Mouse (Mus musculus) splenic B cell, adult 2 months (primary cell): ENCODE measurements at regions not wholly inside any gene's neighbourhood (a gene's known extent, or its start where the extent isn't known, plus 50 kb on each side); places are given as distances from the start of the nearest gene placed in this dataset.

Experiments used
- DNase-seq: peaks from one replicate; pipeline ENCODE4 v3.0.0-alpha.2; 2011; ENCODE audit warnings: low read depth, low spot score
- H3K27me3 ChIP-seq: 2 replicates; pipeline ENCODE4 v1.6.1; 2012; ENCODE audit warnings: mild to moderate bottlenecking, low read length, moderate library complexity, mixed read lengths; ENCODE audit not compliant: control insufficient read depth, poor library complexity, insufficient read depth, severe bottlenecking
- H3K36me3 ChIP-seq: 2 replicates; pipeline ENCODE4 v1.6.1; 2012; ENCODE audit warnings: mild to moderate bottlenecking, low read length, moderate library complexity, mixed read lengths; ENCODE audit not compliant: control insufficient read depth, poor library complexity, insufficient read depth, severe bottlenecking

- Histone ChIP-seq H3K36me3 (no peaks in the 10 kb centered on the region), H3K27me3 (no peaks in the 10 kb centered on the region)
- DNase-seq = no peak
Observed at GRCm38 (mm10) chr10:117542886-117543695, 86.2 kb upstream of the Cpm start.

GRCm38 (mm10) chr10:117542351-117542750 lies 86.9 kb upstream of the Cpm start:
- Histone ChIP-seq H3K36me3 (no peaks in the 10 kb centered on the region), H3K27me3 (no peaks in the 10 kb centered on the region)
- no peak for DNase-seq

DNA sequence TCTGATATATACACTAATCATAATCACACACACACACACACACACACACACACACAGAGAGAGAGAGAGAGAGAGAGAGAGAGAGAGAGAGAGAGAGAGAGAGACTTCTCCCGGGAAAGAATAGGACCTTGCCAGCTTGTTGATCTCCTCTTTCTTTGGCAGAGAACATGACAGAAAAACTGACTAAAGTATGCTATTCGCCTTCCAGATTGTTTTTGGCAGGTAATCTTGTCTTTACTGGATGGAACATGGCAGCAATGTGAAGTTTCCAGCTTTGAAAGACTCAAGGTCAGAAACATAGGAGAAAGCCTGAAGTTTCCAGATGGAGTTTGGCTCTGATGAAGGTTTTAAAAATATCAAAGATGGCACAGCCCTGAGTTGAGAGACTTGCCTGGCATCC lies 87.8 kb upstream of the Cpm start:
- Histone ChIP-seq H3K27me3 (no peaks in the 10 kb centered on the region), H3K36me3 (no peaks in the 10 kb centered on the region)
- DNase-seq = no peak

GRCm38 (mm10) chr10:117540747-117541398 lies 88.4 kb upstream of the Cpm start:
- Histone ChIP-seq H3K36me3 (no peaks in the 10 kb centered on the region), H3K27me3 (no peaks in the 10 kb centered on the region)
- no peak for DNase-seq

DNA sequence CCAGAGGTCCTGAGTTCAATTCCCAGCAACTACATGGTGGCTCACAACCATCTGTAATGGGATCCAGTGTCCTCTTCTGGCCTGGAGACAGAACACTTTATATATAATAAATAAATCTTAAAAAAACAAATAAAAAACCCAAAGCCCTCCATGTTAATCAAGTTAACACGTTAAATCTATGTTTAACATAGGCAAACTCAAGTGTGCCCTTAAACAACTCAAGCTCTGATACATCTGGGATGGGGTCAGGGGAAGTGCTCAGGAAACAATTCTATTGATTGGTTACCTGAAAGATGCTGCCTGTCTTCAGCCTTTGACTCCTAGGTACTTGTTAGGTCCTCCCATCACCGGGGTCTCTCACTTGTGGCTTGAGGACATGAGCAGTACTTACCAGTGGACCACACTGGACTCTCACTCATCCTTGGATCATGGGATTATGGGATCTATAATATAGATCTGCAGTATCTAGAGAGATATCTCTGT lies 89.1 kb upstream of the Cpm start:
- Histone ChIP-seq H3K36me3 (no peaks in the 10 kb centered on the region), H3K27me3 (no peaks in the 10 kb centered on the region)
- DNase-seq = no peak

GRCm38 (mm10) chr10:117539532-117539931 lies 89.8 kb upstream of the Cpm start:
- DNase-seq = no peak
- Histone ChIP-seq H3K36me3 (no peaks in the 10 kb centered on the region), H3K27me3 (no peaks in the 10 kb centered on the region)

GRCm38 (mm10) chr10:117538725-117539124 lies 90.6 kb upstream of the Cpm start:
- DNase-seq = no peak
- Histone ChIP-seq H3K27me3 (no peaks in the 10 kb centered on the region), H3K36me3 (no peaks in the 10 kb centered on the region)

GRCm38 (mm10) chr10:117536769-117537599 lies 92.3 kb upstream of the Cpm start:
- no peaks in the 10 kb centered on the region for H3K36me3 ChIP-seq
- H3K27me3 ChIP-seq = no peaks in the 10 kb centered on the region
- no peak for DNase-seq

DNA sequence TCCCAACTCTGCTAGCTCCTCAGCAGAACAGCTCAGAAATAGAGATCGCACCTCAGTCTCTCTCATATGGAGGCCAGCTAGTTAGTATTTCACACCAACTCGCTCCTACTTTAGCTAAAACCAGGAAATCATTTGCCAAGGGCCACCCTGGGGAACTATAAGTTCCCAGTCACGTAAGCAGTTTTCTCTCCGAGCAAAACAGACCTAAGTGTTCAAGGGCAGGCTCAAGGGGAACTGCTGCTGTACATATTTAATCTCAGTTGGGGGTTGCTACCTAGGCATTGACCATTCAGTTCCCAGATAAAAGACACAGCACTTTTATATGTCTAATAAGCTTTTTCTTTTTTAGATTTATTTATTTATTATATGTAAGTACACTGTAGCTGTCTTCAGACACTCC lies 93.5 kb upstream of the Cpm start:
- Histone ChIP-seq H3K36me3 (no peaks in the 10 kb centered on the region), H3K27me3 (no peaks in the 10 kb centered on the region)
- no peak for DNase-seq

DNA sequence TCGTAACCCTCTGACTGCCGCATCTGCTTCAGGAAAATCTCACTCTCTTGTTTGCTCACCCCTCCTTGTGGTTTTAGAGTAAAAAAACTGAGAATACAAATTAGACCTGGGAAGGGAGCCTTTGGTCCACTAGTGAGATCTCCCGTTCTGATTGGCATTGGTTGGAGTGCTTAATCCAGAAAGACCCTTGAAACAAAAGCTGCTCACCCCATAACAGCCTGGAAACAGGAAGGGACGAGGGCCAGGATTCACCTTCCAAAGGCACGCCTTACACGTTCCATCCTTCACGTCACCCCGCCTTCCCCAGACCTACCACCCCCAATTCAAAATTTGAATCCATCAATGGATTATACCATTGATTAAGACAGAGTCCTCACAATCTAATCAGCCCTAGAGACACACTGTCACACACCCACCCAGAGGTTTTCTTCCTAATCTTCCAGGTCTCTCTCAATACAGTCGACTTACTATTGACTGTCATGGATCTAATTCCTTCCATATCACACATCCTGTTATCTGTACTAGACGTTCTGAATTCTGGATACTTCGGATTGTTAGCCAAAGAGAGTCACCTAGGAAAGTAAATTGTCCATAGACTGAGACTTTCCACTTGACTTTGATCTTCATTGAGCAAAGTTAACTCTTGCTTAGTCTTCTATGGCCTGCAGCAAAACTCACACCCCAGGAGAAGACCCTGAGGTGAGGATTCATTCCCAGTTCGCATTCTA lies 94.1 kb upstream of the Cpm start:
- no peak for DNase-seq
- no peaks in the 10 kb centered on the region for H3K36me3 ChIP-seq
- no peaks in the 10 kb centered on the region for H3K27me3 ChIP-seq

- DNase-seq = no peak
- no peaks in the 10 kb centered on the region for H3K36me3 ChIP-seq
- no peaks in the 10 kb centered on the region for H3K27me3 ChIP-seq
Observed at GRCm38 (mm10) chr10:117534478-117534877, 94.8 kb upstream of the Cpm start.

DNA sequence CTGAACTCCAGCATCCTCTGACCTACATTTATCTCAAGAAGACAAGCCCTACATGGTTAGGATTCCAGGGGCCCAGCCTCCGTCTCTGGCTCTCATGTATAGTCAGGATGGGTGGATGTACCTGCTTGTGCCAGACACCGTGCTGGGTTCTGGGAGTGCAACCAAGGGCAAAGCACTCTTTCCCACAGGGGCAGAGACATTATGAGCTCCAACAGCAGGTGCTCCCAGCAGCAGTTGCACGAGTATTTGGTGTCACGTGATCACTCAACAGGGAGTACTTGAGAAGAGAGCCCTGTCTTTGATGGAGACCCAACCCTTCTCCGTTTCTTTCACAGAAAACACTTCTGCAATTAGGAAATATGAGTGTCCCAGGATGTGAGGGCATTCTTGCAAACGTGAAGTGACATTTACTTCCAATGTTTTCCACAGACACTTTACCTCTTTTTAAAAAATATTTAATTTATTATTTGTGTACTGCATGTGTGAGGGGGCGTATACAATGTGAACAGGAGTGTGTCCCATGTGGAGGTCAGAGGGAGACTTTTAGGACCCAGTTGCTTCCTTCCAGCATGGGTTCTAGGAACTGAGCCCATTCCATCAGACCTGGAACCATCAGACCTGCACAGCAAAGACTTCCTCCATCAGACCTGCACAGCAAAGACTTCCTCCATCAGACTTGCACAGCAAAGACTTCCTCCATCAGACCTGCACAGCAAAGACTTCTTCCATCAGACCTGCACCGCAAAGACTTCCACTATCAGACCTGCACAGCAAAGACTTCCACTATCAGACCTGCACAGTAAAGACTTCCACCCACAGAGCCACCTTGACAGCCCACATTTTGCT lies 95.5 kb upstream of the Cpm start:
- DNase-seq = peak; percentile 22
- no peaks in the 10 kb centered on the region for H3K27me3 ChIP-seq
- no peaks in the 10 kb centered on the region for H3K36me3 ChIP-seq

GRCm38 (mm10) chr10:117532750-117533540 lies 96.4 kb upstream of the Cpm start:
- Histone ChIP-seq H3K27me3 (no peaks in the 10 kb centered on the region), H3K36me3 (no peaks in the 10 kb centered on the region)
- DNase-seq = no peak
